Comparison of ENCODE assay signal across 8 mouse cellular contexts in genomic region chr16:15052924-15053793, GRCm38 (mm10).
DNase-seq lines count a peak whose midpoint lies in the region; ATAC-seq and TF ChIP-seq lines count a peak whose summit lies in the region.
"Had no signal": no experiment of that assay in that cellular context is flagged by ENCODE, and none has a peak within 500 bp of the region (broad histone marks: within the 10 kb centered on the region; RNA-seq: fewer than 3 reads in every experiment).

No protein-coding gene starts in this region.

- no peaks in the 10 kb centered on the region for H3K36me3 ChIP-seq in forebrain, postnatal 0 days (ENCODE audit: insufficient read depth)

- H3K27me3 ChIP-seq in cerebellum, adult 2 months (ENCODE audit: control insufficient read depth, insufficient read depth, low read length) = no peaks in the 10 kb centered on the region; the same call in 1 of the 2 replicates
- H3K27me3 ChIP-seq in forebrain, postnatal 0 days (ENCODE audit: insufficient read depth, low read length) = no peaks in the 10 kb centered on the region

- TF ChIP-seq CTCF in cerebellum, adult 2 months (IDR thresholded peaks at IDR 0.05; ENCODE audit: borderline replicate concordance, insufficient read depth, low read depth, low read length) = no peak
- no peak for TF ChIP-seq CTCF in forebrain, postnatal 0 days (IDR thresholded peaks at IDR 0.05; ENCODE audit: low read depth)

- no peak for TF ChIP-seq POLR2A in cerebellum, adult 2 months (IDR thresholded peaks at IDR 0.05; ENCODE audit: borderline replicate concordance, insufficient read depth, low read length)

- no peaks in the 10 kb centered on the region for H3K9me3 ChIP-seq in forebrain, postnatal 0 days (ENCODE audit: low read length)

- H3K9ac ChIP-seq in forebrain, postnatal 0 days = no peak overlapping the region

- H3K27ac ChIP-seq in cerebellum, adult 2 months (ENCODE audit: insufficient read depth, low read length) = no peak overlapping the region
- H3K27ac ChIP-seq in forebrain, postnatal 0 days (ENCODE audit: low read depth, low read length) = no peak overlapping the region

- peak; percentile 43 to 76 for DNase-seq in cerebellum, adult 2 months
- DNase-seq in forebrain, postnatal 0 days = peak; percentile 29
- peak; percentile 71 to 78 for DNase-seq in heart, postnatal 14 days
- DNase-seq in kidney, postnatal 4 days = peak; percentile 63 to 78
- peak; percentile 19 to 26 for DNase-seq in lung, adult 18-20 months
- DNase-seq in ovary, postnatal 36 days (ENCODE audit: low spot score) = peak; percentile 55

- 10% methylated on average over 16 of the region's 16 CpGs for WGBS in cerebellum, adult 2 months
- 6% methylated on average over 16 of the region's 16 CpGs for WGBS in forebrain, postnatal 0 days

- no peak overlapping the region for H3K4me3 ChIP-seq in cerebellum, adult 2 months (replicated peaks; ENCODE audit: insufficient read depth, low read depth, low read length)
- H3K4me3 ChIP-seq in forebrain, postnatal 0 days (ENCODE audit: low read depth, low read length) = no peak overlapping the region
- H3K4me3 ChIP-seq: erythroblast, embryonic 14.5 days had no signal

- H3K4me1 ChIP-seq in cerebellum, adult 2 months (ENCODE audit: control insufficient read depth, insufficient read depth, low read length) = peaks cover 10% of the 10 kb centered on the region; the same call in 1 of the 2 replicates
- 0 out of 2 replicates have a peak, but pooled peaks cover 2% of the 10 kb centered on the region for H3K4me1 ChIP-seq in forebrain, postnatal 0 days (ENCODE audit: insufficient read depth)

- ATAC-seq in forebrain, postnatal 0 days = peak; percentile 64
- ATAC-seq in megakaryocyte-erythroid progenitor cell, adult 5-6 weeks (replicated peaks; ENCODE audit: low FRiP score, low TSS enrichment, poor library complexity, severe bottlenecking) = no peak

- intact Hi-C loops in heart, postnatal 14 days (cut with DNase I) = loop anchor here (2.0 to 5.0 kb wide), 2 partner anchors 59 to 346 kb away; no protein-coding TSS in a partner anchor

- H3K4me2 ChIP-seq in forebrain, postnatal 0 days (ENCODE audit: low read depth) = peak overlapping the region; percentile 2; the same call in 1 of the 2 replicates

Comparison
In these comparisons a context has a peak if more than half of its experiments do, and no peak if none do; other contexts are left out.
1. DNase-seq: peak in every context shown above with its lines; median percentile 74 in heart, postnatal 14 days; 70 in kidney, postnatal 4 days; 60 in cerebellum, adult 2 months; 55 in ovary, postnatal 36 days; 29 in forebrain, postnatal 0 days; 22 in lung, adult 18-20 months.